Mouse (Mus musculus): ENCODE results near the gene Dpf1. TPM values are rescaled to one million over a fixed set of nuclear protein-coding genes. Genes with fewer than 3 reads are reported as not detected.

The Dpf1 gene
- total and polyA plus RNA-seq, 3 experiments: 10.2 to 17.3 TPM; not detected in 1

- TF ChIP-seq GABPA (IDR thresholded peaks at IDR 0.05; ENCODE audit: low read depth, low read length) (no peak), SIN3A (IDR thresholded peaks at IDR 0.05; ENCODE audit: low read length) (peak; percentile 25; the same call in 1 of the 2 replicates), USF1 (IDR thresholded peaks at IDR 0.05; ENCODE audit: low read depth, low read length) (no peak)
Measured at GRCm38 (mm10) chr7:29313572-29314261, 10.0 kb downstream of the Dpf1 start (continued).

DNA sequence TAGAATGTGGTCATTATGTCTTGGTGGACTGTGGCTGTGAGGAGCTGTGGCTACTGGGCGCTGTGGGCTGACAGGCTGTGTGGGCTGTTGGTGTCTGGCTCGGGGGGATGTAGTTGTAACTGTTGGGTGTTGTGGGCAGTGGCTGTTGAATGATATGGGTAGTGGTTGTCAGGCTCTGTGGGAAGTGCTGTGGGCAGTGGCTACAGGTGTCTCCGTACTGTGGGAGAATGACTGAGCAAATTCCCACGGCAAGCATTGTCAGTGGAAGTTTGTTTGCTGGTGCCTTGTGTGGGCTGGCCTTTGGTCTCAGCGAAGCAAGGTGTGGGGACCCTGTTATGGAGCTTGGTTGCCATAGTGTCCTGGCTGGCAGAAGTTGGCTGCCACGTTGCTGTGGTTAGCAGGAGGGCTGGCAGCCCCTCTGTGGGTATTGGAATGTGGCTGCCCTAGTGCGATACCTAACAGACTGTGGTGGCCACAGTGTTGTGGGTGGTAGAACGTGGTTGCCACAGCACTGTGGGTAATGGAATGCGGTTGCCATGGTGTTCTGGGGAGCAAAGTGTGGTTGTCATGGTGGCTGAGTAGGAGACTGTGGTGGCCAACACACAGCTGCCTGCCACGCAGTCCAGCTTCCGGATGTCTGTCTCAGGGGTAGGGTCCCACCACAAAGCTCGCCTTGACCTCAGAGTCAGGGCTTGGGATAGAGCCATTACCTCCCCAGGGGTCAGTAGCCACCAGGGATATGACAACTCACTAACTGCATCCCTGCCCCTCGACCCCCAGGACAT, 11.3 kb downstream of the Dpf1 start:
- no peak overlapping the region for H3K27ac ChIP-seq (ENCODE audit: control insufficient read depth, low read depth, low read length)
- no peaks in the 10 kb centered on the region for H3K79me2 ChIP-seq (ENCODE audit: control insufficient read depth, insufficient read depth, low read length, poor library complexity)
- TF ChIP-seq CHD1 (IDR thresholded peaks at IDR 0.05; ENCODE audit: low read depth, low read length) (no peak), ZC3H11A (IDR thresholded peaks at IDR 0.05; ENCODE audit: low read depth, low read length) (no peak), POLR2A (IDR thresholded peaks at IDR 0.05; ENCODE audit: control insufficient read depth in 1 of 2, insufficient read depth in 1 of 2, low read depth in 1 of 2, low read length in 2 of 2, poor library complexity in 1 of 2) (no peak), CTCF (IDR thresholded peaks at IDR 0.05 in 2 of 3, conservative IDR thresholded peaks at IDR 0.05 in 1 of 3; ENCODE audit: control insufficient read depth in 1 of 3, insufficient read depth in 1 of 3, low read depth in 2 of 3, low read length in 3 of 3, poor library complexity in 1 of 3, severe bottlenecking in 1 of 3) (no peak), MAFK (IDR thresholded peaks at IDR 0.05; ENCODE audit: borderline replicate concordance, low read depth, low read length) (no peak), RCOR1 (IDR thresholded peaks at IDR 0.05; ENCODE audit: low read depth, low read length) (no peak), MXI1 (IDR thresholded peaks at IDR 0.05; ENCODE audit: low read depth, low read length) (no peak), NELFE (IDR thresholded peaks at IDR 0.05; ENCODE audit: low read depth, low read length) (no peak)
- H3K4me1 ChIP-seq (ENCODE audit: control insufficient read depth in 1 of 2, insufficient read depth in 2 of 2, low read length in 2 of 2): peaks cover 27 to 42% of the 10 kb centered on the region in 2 experiments
- H3K36me3 ChIP-seq (ENCODE audit: control insufficient read depth in 1 of 2, insufficient read depth in 2 of 2, low read length in 2 of 2): peaks cover 0 to 32% of the 10 kb centered on the region in 2 experiments; a peak in 2 of 4 replicates
- H3K9ac ChIP-seq (ENCODE audit: control insufficient read depth, low read depth, low read length, poor library complexity, severe bottlenecking): no peak overlapping the region
- H3K27me3 ChIP-seq (ENCODE audit: control insufficient read depth in 1 of 2, insufficient read depth in 2 of 2, low read length in 2 of 2): no peaks in the 10 kb centered on the region
- no peak for DNase-seq (ENCODE audit: low read depth, low spot score)
- H3K4me3 ChIP-seq (ENCODE audit: control insufficient read depth in 1 of 2, insufficient read depth in 1 of 2, low read depth in 2 of 2, low read length in 2 of 2): no peak overlapping the region
- no peaks in the 10 kb centered on the region for H3K9me3 ChIP-seq (replicated peaks; ENCODE audit: insufficient read depth, low read length)

DNA sequence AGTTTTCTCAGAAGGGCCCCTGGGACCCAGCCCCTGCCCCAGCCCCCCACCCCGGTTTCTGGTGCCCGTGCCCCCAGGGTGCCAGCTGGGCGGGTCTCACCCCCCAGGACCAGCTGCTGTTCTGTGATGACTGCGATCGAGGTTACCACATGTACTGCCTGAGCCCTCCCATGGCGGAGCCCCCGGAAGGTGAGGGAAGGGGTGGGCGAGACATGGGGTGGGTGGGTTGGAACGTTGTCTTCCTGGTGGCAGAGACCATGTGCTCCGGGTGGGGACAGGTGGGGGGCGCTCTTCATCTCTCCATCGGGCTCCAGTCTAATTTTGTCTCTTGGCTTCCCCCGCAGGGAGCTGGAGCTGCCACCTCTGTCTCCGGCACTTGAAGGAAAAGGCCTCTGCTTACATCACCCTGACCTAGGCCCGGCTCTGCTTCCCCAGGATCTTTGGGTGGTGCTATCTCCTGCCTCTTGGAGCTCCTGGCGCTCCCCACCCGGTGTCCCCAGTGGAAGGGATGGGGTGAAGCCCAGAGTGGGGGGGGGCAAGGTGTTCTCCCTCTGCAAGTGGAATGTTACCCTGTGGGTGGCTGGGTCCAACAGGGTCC, 12.5 kb downstream of the Dpf1 start:
- Histone ChIP-seq H3K4me3 (ENCODE audit: control insufficient read depth in 1 of 2, insufficient read depth in 1 of 2, low read depth in 2 of 2, low read length in 2 of 2) (no peak overlapping the region), H3K79me2 (ENCODE audit: control insufficient read depth, insufficient read depth, low read length, poor library complexity) (no peaks in the 10 kb centered on the region), H3K9me3 (replicated peaks; ENCODE audit: insufficient read depth, low read length) (no peaks in the 10 kb centered on the region), H3K4me1 (ENCODE audit: control insufficient read depth in 1 of 2, insufficient read depth in 2 of 2, low read length in 2 of 2) (peaks cover 28 to 42% of the 10 kb centered on the region in 2 experiments), H3K27me3 (ENCODE audit: control insufficient read depth in 1 of 2, insufficient read depth in 2 of 2, low read length in 2 of 2) (no peaks in the 10 kb centered on the region), H3K36me3 (ENCODE audit: control insufficient read depth in 1 of 2, insufficient read depth in 2 of 2, low read length in 2 of 2) (peaks cover 0 to 34% of the 10 kb centered on the region in 2 experiments; a peak in 2 of 4 replicates), H3K9ac (ENCODE audit: control insufficient read depth, low read depth, low read length, poor library complexity, severe bottlenecking) (no peak overlapping the region), H3K27ac (ENCODE audit: control insufficient read depth, low read depth, low read length) (no peak overlapping the region)
- no peak for TF ChIP-seq TCF12 (IDR thresholded peaks at IDR 0.05; ENCODE audit: low read depth, low read length)
- TF ChIP-seq MAX (IDR thresholded peaks at IDR 0.05; ENCODE audit: low read length): no peak
- no peak for TF ChIP-seq E2F4 (IDR thresholded peaks at IDR 0.05; ENCODE audit: borderline replicate concordance, low read depth, low read length)
- no peak for TF ChIP-seq USF1 (IDR thresholded peaks at IDR 0.05; ENCODE audit: low read depth, low read length)
- no peak for TF ChIP-seq ZC3H11A (IDR thresholded peaks at IDR 0.05; ENCODE audit: low read depth, low read length)
- no peak for TF ChIP-seq CHD2 (IDR thresholded peaks at IDR 0.05; ENCODE audit: low read length)
- TF ChIP-seq MYC (IDR thresholded peaks at IDR 0.05; ENCODE audit: low read depth, low read length): no peak
- no peak for TF ChIP-seq MXI1 (IDR thresholded peaks at IDR 0.05; ENCODE audit: low read depth, low read length)
- TF ChIP-seq ELF1 (IDR thresholded peaks at IDR 0.05; ENCODE audit: low read depth, low read length): no peak
- TF ChIP-seq GABPA (IDR thresholded peaks at IDR 0.05; ENCODE audit: low read depth, low read length): no peak
- TF ChIP-seq RAD21 (IDR thresholded peaks at IDR 0.05; ENCODE audit: low read depth, low read length): no peak
- no peak for TF ChIP-seq ZMIZ1 (IDR thresholded peaks at IDR 0.05; ENCODE audit: low read depth, low read length)
- no peak for DNase-seq (ENCODE audit: low read depth, low spot score)
